Mouse (Mus musculus) left cerebral cortex, postnatal 36 days (tissue): Measurements from ENCODE around the gene Gbp2. TPM values are rescaled to one million over a fixed set of nuclear protein-coding genes. Genes with fewer than 3 reads are reported as not detected.

Experiments used
- DNase-seq, 2 experiments: peaks; one replicate each; pipeline ENCODE4 v3.0.0; 2021 to 2022; ENCODE audit warnings: low spot score in 2 of 2, mixed read lengths in 1 of 2
- intact Hi-C: fragments of 180-260 bp; cut with DNase I; formaldehyde crosslinking; loops from one replicate; pipeline ENCODE4 v1.15.1; 2025
- microRNA-seq: library from miRNA; unstranded; fragments of <30 nt; microRNA quantifications from one replicate; pipeline ENCODE4 v1.2.0, GENCODE M21; 2022
- total RNA-seq, 2 experiments: library from RNA; stranded (reverse); gene quantifications; 2 replicates each; pipeline ENCODE4 v1.2.3; 2021

The Gbp2 gene
- total RNA-seq, 2 experiments from 2014 or later: 1.3 to 2.0 TPM

DNA sequence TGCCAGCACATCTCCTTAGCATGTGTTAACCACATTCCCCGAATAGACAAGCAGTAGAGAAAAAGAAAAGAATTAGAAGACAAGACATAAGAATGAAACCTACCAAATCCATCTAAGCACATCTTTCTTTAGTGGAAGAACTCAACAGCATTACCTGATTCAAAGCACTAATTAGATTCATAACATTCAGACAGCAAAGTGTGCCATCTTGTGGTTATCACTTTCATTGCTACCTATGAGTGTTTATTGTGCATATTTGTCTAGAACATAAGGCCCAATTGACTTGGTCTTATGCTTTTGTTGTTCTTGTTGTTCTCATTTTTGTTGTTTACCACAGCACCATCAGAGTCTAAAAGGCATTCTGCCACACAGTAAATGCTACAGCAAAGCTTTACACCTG lies 54.2 kb downstream of the Gbp2 start:
- intact Hi-C loops: loop anchor here (10.0 kb wide), 1 partner anchor 180 kb away; the partner anchor contains the start of gene Gbp5
- DNase-seq: no peak

Small RNA genes within 50 kb of the gene (microRNA-seq; reads per million reads assigned to microRNA genes)
- gene Mir6381: not detected

Other genes with a start within 250 kb of the Gbp2 start
- 10 to 100 TPM; 16.7 to 21.0 TPM for gene Pdlim5, start 224.9 kb upstream of the Gbp2 start, total RNA-seq
- 1 to 10 TPM; 1.8 to 2.3 TPM for gene Gbp5, start 126.6 kb upstream of the Gbp2 start, total RNA-seq
- 1 to 10 TPM; 2.5 to 2.7 TPM for gene Gbp7, start 90.3 kb upstream of the Gbp2 start, total RNA-seq
- gene Gbp3, start 60.6 kb upstream of the Gbp2 start, total RNA-seq: 1 to 10 TPM; 3.5 to 4.1 TPM
- gene Gbp2b, start 25.8 kb upstream of the Gbp2 start, total RNA-seq: not detected
- gene Kyat3, start 80.4 kb downstream of the Gbp2 start, total RNA-seq: 1 to 10 TPM; 4.0 to 6.8 TPM
- gene Gtf2b, start 144.4 kb downstream of the Gbp2 start, total RNA-seq: 10 to 100 TPM; 40.6 to 42.5 TPM